Mouse (Mus musculus): Measurements from ENCODE around the gene Dhx40.

GRCm38 (mm10) chr11:86752404-86752803 is 55.1 kb downstream of the Dhx40 start:
- no peak for TF ChIP-seq MAX (IDR thresholded peaks at IDR 0.05)
- no peak for TF ChIP-seq CTCF (IDR thresholded peaks at IDR 0.05; ENCODE audit: control insufficient read depth, insufficient read depth, insufficient read length)
- TF ChIP-seq USF1 (IDR thresholded peaks at IDR 0.05; ENCODE audit: low read depth): no peak
- no peak for TF ChIP-seq MYOD1 (IDR thresholded peaks at IDR 0.05; ENCODE audit: control insufficient read depth, insufficient read length, low read depth)
- no peak for TF ChIP-seq CEBPB (IDR thresholded peaks at IDR 0.05; ENCODE audit: low read depth)

All from C2C12 (cell line).